Mouse (Mus musculus) heart, postnatal 36 days (tissue): ENCODE measurements at regions not wholly inside any gene's neighbourhood (a gene's known extent, or its start where the extent isn't known, plus 50 kb on each side); places are given as distances from the start of the nearest gene placed in this dataset.

Experiments
- DNase-seq, 2 experiments: peaks; one replicate each; pipeline ENCODE4 v3.0.0; 2021 to 2022
- intact Hi-C: fragments of 180-260 bp; cut with DNase I; formaldehyde crosslinking; loops from one replicate; pipeline ENCODE4 v1.15.1; 2025

DNA sequence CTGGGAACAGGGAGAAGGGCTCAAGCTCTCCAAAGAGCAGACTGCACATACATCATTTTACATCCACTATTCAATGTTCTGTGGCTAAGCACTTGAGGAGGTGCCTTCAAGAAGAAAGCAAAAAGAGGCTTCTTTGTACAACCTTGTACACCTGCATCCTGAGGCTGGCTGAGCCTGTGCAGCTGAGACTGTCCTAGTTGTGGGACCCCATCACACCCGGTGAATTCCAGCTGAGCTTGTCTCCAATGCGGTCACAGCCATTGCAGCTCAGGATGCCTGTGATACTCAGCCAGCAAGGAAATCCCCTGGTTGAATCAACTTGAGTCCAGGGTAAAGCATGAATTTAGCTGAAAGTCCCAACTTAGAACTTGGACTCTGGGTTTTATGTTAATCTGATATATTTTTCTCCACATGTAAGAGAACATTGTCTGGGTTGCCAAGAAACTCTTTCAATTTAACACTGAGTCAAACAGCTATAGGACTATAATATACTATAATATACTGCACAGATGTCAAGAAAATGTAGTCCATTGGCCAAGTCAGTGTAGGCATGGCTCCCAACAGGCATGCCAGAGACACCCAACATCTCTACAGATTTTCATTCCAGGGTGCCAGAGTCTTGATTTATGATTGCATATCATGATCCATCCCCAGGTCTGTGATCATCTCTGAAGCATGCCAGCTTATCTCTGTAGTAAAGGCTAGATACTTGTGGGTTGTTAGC is 599.2 kb downstream of the Pard3 start:
- intact Hi-C loops: no loop called here

GRCm38 (mm10) chr8:127666606-127667005 is 602.9 kb downstream of the Pard3 start:
- DNase-seq: peak; percentile 18 to 21
- intact Hi-C loops: no loop called here

More for the DNA sequence above, 599.2 kb downstream of the Pard3 start:
- no peak for DNase-seq

GRCm38 (mm10) chr8:127668991-127669390 is 605.3 kb downstream of the Pard3 start:
- intact Hi-C loops: no loop called here
- DNase-seq: no peak

DNA sequence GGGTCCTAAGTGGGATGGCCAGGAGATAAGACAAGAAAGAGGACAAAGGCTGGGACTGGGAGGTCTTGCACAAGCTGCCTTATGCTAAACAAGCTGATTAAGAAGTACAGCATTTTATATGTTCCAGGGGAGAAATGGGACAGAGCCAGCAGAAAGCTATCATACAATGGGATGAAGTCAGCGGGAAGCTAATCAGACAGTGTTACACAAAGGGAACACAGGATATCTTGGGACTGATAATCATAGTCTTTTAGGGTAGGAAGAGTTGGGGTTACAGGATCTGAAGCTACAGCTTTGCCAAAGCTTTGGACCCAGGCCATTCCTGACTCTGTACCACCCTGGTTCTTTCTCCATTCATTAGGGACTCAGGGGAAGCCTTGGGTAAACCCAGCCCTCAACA is 610.4 kb downstream of the Pard3 start:
- intact Hi-C loops: no loop called here
- no peak for DNase-seq

DNA sequence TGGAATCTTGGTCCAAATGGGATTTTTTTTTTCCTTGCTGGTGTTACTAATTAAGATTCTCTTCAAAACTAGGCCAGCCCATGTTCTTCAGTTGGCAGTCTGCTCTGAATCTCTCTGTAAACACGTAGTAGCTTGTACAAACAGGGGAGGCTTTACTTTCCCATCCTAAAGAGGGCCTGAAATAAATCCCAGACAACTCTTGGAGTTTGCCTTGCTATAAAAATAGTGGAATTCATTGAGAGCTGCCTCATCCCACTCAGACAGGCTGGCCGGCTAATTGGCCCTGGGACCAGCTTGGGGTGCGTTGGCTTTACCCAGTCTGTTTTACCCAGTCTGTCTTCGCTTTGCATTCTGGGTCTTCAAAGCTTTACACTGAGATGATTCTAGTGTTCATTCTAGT is 611.7 kb downstream of the Pard3 start:
- no peak for DNase-seq
- intact Hi-C loops: no loop called here

DNA sequence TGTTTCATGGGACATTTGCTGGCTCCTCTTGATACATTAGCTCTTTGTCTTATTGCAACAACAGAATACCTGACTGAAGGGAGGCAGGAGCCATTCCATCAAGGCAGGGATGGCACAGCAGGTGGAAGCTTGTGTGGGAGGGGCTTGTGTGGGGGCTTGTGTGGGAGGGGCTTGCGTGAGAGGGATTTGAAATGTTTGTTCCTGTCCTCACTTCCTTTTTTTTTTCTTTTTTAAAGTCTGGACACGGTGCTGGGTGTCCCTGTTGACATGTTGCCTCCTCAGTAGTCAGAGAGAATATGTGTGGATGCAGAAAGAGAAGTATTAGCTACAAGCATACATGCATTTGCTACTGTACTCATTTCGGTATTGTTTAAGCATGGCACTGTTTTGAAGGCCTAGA is 616.5 kb downstream of the Pard3 start:
- intact Hi-C loops: no loop called here
- no peak for DNase-seq

DNA sequence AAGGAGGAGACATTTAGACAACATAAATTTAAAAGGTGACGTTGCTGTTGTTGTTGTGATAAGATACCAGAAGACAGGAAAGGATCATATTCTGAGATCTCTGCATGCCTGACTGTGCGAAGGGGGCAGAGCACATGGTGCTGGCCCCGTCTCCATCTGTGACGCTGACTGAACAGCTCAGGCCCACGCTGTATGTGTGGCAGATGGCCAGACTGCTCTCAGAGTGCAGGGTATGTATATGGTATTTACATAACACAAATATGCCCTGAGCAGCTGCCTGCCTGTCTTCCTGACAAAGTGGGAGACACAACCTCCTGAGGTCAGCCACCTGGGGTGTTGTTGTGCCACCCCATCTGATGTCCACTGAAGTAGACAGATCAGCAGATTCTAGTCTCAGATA is 620.5 kb downstream of the Pard3 start:
- no peak for DNase-seq
- intact Hi-C loops: no loop called here

DNA sequence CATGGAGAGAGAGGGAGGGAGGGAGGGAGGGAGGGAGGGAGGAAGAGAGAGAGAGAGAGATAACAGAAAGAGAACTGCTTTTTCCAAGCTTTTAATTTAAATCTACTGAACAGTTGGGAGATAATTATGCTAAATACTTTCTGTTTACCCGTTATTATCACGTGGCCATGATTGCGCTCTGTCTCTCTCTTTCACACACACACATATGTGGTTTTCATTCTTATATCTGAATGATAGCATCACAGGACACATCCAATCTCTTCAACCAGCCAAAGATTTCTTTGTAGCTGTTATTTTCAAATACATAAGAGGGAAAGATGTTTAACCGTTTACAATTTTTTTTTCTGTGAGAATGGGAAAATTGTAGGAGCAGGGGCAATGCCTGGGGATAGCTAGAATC is 627.1 kb downstream of the Pard3 start:
- DNase-seq: no peak
- intact Hi-C loops: no loop called here

DNA sequence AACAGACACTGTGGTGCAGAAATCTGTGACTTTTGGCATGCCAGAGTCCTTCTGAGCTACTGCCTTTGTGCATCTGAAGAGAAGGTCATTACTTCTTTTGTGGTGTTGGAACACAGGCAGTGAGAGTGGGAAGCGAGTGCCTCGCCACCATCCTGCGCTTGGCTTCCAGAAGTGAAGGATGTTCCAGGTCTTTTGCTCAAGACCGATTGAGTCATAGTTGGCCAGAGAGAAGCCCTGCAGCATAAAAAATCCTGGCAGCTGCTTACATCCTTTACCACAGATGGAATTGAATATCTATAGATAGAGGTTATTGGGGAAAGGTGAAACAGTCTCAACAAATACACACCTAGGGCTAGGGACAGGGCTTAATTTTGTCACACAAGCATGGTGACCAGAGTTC is 634.7 kb downstream of the Pard3 start:
- intact Hi-C loops: no loop called here
- peak; percentile 11 to 45 for DNase-seq

GRCm38 (mm10) chr8:127704406-127704805 is 640.7 kb downstream of the Pard3 start:
- DNase-seq: no peak
- intact Hi-C loops: no loop called here

DNA sequence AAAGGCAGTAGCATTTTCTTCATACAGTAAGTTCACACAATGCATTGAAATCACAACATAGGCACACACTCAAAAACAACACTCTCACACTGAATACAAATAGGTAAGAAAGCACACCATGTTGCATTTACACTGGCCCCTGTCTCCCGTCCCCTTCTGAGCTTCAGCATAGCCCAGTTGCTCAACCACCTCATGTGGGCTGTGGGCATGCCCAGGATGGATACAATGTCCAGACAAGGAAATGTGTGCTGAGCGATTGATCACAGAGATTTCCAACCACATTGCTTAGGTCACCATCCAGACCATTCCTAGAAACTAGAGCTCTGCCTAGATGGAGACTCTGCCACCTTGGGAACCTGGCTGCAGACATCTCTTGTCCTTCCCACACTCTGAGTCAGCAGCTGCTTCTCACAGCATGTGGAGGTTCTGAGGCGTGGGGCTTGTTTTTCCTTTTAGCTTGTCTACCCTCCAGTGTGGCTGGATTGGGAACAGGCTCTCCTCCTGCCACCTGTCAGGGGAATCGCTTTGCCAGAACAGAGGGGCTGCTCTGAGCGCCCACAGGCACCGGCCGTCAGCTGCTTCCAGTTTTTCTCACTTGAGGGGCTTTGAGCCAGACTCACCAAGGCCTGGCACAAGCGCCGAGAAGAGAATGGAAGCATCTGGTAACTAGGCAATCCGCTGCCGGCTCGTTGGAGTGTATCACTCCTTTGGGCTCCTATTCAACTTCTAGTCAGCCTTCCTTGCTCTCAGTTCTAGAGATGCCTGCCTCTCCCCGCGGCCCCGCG is 642.5 kb downstream of the Pard3 start:
- peak; percentile 11 to 21 for DNase-seq
- intact Hi-C loops: no loop called here

- intact Hi-C loops: no loop called here
Observed at GRCm38 (mm10) chr8:127709439-127709838, 645.7 kb downstream of the Pard3 start.

GRCm38 (mm10) chr8:127715097-127715496 is 643.3 kb upstream of the Nrp1 start:
- intact Hi-C loops: no loop called here
- DNase-seq: no peak

More at GRCm38 (mm10) chr8:127709439-127709838, 645.7 kb downstream of the Pard3 start:
- DNase-seq: no peak

GRCm38 (mm10) chr8:127717969-127718368 is 640.4 kb upstream of the Nrp1 start:
- no peak for DNase-seq
- intact Hi-C loops: no loop called here

GRCm38 (mm10) chr8:127719881-127720280 is 638.5 kb upstream of the Nrp1 start:
- intact Hi-C loops: no loop called here
- peak; percentile 10 to 15 for DNase-seq

GRCm38 (mm10) chr8:127720593-127721290 is 637.7 kb upstream of the Nrp1 start:
- no peak for DNase-seq
- intact Hi-C loops: no loop called here

DNA sequence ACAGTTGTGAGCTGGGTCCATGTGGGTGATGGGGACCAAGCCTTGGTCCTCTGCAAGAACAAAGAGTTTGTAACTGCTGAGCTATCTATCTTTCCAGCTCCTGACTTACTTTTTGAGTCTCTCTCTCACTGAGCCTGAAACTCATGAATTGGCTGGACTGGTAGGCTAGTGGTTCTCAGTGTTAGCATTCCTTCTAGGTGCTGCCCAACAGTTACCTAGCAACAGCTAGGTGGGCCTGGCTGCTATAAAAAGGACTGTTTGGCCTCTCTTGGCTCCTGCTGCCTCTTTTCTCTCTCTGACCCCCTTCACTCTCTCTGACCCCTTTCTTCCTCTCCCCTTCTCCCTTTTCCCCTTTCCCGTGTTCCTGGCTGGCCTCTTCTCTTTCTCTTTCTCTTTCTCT is 636.8 kb upstream of the Nrp1 start:
- no peak for DNase-seq
- intact Hi-C loops: no loop called here

- no peak for DNase-seq
- intact Hi-C loops: no loop called here
Observed at GRCm38 (mm10) chr8:127734059-127734458, 624.3 kb upstream of the Nrp1 start.

- intact Hi-C loops: no loop called here
Observed at GRCm38 (mm10) chr8:127742236-127742635, 616.2 kb upstream of the Nrp1 start.

DNA sequence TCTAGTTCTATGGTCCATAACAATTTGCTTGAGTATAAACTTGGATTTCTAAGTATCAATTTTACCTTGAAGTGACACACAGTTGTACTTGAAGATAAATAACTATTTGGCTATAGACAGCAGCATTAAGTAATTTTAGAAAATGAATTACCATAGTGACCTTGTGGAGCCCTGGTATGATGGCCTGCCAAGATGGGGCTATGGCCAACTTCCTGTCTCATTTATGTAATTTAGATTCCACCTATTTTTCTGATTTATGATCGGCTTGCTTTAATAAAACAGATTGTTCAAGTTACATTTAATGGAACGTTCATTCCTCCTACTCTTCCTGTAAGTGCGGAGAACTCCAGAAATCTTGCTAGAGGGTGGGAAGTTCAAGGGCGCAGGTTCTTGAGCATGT is 613.2 kb upstream of the Nrp1 start:
- DNase-seq: no peak
- intact Hi-C loops: no loop called here

More at GRCm38 (mm10) chr8:127742236-127742635, 616.2 kb upstream of the Nrp1 start:
- no peak for DNase-seq

DNA sequence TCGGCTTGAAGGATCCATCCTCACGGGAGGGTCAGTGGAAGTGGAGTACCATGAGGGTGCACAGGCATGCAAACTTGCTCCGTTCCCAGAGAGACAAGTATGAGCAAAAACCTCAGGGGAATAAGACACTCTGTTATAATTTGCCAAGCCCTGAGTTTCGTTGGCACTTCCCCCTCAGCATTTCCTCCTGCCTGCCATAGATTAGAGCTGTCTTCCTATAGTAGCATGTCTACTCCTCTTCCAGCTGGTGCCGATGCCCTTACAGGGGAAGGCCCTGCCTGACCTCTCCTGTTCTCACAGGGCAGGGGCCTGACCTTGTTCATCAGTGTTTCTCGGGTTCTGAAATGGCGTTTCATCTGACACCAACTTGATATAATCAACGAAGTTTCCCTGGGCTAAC is 611.9 kb upstream of the Nrp1 start:
- intact Hi-C loops: no loop called here
- DNase-seq: no peak

DNA sequence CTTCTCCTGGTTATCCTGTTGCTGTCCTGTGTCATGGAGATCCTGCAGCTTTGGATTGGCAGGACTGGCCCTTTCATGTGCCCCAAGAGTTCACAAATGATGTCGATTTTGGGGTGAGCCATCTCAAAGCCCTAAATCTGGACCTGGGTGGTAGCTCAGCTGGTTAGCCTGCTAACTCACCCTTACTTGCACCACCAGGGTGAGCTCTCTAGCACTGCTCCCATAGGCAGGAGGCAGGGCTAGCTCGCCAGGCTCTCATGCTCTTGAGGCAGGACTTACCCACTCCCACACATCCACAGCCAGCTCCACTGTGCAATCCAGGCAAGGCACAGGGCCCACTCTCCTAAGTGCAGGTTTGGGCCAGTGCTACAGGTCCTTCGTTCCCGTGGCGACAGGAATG is 605.5 kb upstream of the Nrp1 start:
- intact Hi-C loops: no loop called here
- DNase-seq: no peak
